Mouse (Mus musculus) R1 (cell line): ENCODE measurements around the gene Nrxn1.

ENCODE experiments used
- DNase-seq: peaks from one replicate; pipeline ENCODE4 v3.0.0-alpha.2; 2018; ENCODE audit warnings: low read depth, low spot score

The Nrxn1 gene

DNA sequence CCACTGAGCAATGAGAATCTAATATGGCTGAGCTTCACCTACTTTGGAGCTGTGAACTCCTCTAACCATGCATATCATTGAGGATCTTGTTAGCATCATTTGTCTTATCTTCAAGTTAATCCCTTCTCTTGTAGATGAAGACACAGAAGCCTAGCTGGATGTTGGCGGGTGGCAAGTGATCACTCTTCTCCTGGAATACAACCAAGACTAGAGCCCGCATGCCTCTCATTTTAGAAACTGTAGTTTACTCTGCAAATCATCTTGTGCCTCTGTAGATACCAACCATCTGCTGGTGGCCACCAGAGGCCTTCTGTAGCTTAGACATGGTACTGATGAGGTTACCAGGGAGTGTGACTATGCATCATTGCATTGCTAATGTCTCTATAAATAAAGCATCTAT lies 280.4 kb downstream of the Nrxn1 start:
- DNase-seq = no peak

DNA sequence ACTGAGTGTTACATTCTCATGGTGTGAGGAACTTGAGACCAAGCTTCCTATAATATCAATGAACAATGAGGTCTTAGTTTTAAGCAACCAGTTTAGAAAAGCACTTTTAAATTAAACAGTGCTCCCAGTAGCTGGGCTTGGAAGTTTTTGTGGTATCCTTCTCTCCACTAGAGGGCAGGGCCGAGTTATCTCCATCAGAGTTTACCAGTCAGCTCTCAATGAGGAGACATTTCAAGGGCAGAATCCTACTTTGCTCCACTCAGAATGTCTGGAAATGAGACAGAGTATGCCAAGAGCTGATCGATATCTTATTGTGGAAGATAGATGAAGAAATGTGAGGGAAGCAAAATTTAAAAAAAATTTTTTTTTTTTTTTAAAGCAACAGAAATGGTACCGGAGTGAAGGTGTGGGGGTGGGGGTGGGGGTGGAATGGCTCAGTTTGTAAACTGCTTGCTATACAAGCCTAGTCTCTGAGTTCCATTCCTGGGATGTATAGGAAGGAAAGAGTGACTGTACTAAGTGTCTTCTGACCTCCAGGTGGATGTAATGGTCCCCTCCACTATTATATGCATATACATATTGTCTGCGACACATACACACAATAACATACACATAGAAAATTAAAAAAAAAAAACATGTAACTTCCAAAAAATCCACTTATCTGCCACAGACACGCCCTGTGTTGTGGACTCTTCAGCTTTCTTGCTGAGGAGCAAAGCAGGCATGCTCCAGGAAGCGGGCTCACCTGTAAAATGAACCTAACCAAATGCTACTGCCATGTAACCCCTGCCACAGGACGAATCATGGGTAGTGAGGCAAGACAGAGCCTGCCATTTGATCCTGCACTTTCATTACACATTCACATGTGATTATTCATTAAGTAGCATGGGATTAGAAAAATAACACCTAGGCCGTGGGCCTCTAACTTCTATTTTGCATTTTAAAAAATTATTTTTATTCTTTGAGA lies 283.4 kb downstream of the Nrxn1 start:
- peak; percentile 65 for DNase-seq

DNA sequence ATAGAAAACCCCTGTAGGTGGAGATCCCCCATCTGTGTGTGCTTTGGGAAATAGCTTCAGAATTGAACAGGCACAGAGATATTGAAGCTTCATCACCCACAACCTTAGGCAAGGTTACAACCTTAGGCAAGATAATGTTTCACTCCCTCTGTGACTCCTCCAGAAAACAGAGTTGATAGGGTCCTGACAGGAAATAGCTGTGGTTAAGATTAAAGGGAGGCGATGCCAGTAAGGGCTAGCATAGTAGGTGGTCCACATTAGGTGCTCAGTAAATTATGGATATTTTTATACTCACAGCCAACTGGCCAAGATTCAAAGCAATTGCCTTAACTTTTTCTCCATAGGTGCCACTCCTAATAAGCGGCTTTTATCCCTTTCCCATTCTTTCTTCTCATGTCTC lies 284.6 kb downstream of the Nrxn1 start:
- DNase-seq = no peak

DNA sequence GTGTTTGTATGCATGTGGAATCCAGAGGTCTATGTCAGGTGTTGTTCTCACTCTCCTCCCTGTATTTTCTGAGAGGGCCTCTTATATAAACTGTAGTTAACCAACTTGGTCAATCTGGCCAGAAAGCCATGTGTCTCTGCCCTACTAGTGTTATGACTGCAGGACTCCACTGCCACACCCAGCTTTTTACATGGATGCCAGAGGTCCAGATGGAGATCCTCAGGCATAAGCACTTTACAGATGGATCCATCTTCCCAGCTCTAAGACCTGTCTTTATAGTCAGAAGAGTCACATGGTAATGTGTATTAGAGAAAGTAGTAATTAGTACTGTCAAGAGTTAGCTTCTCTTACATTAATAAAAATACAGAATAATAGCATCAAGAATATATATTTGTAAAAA lies 285.7 kb downstream of the Nrxn1 start:
- no peak for DNase-seq

DNA sequence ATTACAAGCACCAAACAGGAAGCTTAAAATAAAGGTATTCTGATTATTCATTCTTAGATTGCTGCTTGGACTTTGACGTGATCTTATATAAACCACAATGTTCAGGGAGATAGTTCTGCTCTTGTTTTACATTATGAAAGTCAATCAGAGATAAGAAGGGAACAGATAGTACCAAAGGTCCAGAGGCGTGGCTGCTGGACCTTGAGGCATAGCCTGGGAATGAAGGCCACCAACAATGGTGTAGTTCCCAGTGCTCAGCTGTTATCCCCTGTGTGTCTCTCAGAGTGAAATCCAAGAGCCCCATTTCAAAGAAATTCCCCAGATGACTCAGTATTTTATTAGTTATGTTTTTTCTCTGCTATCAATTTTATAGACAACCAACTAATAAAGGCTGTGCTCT lies 294.2 kb downstream of the Nrxn1 start:
- no peak for DNase-seq

DNA sequence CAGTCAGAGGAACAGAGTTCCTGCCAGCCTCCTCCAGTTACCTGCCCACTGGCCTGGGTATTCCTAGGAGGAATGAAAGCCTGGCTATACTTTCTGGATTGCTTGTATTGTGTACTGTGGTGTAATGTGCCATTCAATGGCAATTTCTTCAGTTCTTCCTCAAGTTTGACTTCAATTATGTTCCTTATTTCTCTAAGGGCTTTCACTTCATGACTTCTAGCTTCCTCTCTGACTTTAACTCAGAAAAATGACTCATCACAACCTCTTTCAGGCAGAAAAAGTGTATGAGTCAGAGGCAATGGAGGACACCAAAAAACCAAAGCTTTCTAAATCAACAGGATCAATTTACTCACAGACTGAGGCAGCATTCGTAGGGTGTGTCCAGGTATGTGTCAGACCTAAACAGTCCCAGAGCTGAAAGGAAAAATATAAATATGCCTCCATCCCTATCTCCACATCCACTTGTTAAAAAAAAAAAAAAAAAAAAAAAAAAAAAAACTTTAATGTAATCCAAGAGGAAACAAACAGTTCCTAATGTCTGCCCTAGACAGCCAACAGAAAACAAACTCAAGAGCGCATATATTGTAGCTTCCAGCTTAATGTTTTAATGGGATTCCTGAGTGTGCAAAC lies 295.1 kb downstream of the Nrxn1 start:
- peak; percentile 9 for DNase-seq

DNA sequence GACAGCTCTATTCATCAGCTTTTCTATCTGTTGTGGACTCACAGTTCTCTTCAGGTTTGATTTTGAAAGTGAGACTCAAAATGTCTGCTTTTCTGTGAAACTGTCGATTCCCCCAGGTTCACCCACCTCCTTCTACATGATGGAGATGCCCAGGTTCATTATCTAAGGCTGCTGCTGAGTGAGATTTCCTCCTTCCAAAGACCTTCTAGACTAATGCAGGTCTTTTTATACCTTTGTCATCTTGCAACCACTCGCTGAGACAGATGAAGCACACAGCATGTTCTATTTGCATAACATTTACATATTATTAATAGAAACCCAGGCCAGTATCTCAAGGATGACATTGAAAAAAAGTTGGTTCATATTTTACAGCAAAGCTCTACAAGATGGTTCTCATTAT lies 295.9 kb downstream of the Nrxn1 start:
- peak; percentile 69 for DNase-seq

DNA sequence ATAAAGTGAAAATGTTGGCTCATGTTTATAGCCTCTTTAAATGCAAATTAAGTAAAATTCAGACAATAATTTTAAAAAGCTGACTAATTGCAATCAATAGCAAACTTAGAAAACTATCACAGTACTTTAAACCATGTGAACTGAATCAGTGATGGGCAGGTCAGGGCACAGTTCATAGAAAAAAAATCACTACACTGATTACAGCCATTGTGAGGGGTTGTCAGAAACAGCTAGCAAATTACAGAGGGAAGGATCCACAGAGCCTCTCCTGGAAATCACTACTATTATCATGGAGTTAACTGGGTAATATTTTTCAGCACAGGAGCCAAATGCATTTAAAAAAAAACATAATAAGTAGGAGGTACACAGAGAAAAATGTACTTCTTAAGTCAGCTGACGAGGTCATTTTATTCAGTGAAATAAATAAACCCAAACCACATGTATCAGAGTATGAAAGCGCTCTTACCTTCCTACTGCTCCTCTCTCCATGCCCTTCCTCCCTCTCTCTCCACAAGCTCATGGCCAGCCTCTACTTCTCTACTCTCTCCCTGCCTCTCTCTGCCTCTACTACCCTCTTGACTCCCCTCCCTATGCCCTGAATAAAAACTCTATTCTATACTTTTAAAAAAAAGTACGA lies 304.3 kb downstream of the Nrxn1 start:
- no peak for DNase-seq

DNA sequence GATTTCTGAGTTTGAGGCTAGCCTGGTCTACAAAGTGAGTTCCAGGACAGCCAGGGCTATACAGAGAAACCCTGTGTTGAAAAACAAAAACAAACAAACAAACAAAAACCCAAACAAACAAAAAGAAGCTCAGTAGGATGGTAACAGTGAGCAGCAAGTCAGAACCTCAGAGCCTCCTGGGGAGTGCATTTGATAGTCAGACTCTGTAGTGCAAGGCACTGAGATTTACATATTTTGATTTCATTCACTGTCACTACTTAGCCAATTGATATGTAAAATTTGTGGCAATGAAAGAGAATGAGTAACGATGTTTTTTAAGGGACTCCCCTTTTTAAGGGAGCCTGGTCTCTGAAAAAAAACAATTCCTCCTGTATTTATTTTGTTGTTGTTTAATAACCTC lies 304.8 kb downstream of the Nrxn1 start:
- peak; percentile 81 for DNase-seq

DNA sequence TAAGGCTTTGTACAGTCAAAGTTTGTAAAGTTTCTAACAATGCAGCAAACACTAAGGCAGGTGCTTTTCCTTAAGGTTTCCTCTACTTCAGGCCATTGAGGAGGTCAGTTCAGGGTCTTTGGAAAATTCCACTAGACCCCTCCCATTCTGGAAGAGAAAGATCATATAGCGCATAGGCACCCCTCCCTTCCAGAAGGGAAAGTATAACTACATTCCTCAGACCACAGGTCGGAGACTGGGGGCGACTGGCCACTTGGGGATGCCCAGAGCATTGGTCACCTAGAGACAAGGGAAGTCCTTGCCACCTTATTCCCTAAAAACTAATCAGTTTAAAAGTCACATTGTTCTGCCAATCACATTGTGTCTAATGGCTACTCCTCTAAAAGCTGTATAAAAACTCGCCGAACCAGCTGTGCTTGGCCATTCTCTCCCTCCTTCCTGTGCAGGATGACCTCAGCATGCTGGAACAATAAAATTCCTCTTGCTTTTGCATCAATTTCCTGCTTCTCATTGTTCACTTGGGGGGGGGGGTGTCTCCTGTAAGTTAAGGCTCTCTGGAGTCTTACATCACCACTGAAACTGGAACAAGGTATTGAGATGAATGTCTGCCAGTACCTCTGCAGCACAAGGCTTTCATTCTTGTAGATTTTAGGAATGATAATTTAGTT lies 305.6 kb downstream of the Nrxn1 start:
- DNase-seq = peak; percentile 85

DNA sequence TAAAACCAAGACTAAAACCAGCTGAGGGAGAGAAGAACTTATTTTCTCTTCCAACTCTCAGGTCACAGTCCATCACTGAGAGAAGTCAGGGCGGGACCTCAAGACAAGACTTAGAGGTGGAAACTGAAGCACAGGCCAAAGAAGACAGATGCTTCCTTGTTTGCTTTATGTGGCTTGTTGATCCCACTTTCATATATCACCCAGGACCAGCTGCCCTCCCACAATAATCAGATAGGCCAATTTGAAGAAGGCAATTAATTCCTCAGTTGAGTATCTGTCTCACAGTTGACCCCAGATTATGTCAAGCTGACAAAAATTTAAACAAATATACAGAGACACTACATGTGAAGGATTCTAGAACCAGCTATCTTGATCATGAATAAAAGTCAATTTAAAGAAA lies 312.4 kb downstream of the Nrxn1 start:
- no peak for DNase-seq

DNA sequence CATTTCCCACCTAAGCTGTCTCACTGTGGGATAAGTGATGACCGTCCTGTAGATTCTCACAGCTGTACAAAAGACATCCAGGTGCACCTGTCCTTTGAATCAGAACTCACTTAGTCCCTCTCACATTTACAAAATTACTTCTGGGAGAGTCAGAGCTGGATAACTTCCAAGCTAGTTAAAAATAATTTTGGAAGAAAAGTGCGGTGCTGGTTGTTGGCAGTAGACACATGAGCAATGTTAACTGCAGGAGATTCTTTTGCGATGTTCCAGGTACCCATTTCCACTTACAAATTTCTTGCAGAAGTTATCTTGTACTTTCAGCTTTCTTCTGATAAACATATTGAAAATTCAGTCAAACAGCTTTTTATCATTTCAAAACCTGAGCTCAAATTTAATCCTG lies 317.5 kb downstream of the Nrxn1 start:
- DNase-seq = no peak

DNA sequence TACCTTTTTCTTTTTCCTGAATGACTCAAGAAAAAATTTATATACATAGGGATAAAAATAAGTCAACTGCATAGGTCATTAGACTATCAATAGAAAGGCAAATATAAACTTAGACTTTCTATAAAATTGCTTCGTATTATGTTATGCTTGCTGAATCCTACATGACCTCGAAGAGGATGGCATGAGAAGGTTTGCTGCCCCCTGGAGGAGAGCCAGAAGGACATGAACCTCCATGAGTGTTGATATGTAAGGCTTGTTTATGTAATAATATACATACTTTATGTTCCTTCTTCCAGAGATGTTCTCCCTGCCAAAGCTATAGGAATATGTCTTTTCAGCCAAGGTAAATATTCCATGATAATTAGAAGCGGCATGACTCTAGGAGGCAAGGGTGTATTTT lies 319.6 kb downstream of the Nrxn1 start:
- peak; percentile 16 for DNase-seq

DNA sequence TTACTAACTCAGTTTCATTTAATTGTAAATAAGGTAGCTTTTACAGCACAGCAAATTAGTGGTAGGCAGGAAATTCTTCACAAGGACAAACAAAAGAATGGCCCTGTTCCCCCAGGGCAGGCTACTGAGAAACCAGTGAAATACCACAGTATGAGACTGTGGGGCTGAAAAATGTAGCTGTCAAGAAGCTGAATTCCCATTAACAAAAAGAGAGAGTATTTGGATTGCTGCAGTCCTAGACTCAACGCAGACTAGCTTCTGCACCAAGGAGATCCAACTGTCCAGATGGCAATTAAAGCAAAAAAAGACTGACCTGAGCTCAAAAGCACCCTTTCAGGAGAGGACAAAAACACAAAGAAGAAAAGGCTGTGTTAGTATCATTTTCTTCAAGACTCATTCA lies 324.7 kb downstream of the Nrxn1 start:
- DNase-seq = peak; percentile 67

DNA sequence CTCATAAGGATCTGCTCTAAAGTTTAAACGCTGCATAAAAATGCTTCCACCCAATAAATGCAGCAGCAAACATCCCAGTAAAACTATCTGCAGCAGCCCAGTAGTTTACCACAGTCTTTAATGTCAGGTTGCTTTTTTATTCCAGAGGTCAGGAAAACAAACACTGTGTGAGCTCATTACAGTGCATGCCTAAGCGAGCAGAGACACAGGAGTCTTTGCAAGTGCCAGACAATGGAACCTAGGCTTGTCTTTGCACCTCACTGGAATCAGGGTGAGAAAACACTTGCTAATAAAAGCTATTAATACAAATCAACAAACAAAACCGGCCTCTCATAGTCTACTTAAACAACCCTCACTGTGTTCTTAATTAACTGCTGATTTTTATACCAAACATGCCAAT lies 365.7 kb downstream of the Nrxn1 start:
- DNase-seq = no peak

DNA sequence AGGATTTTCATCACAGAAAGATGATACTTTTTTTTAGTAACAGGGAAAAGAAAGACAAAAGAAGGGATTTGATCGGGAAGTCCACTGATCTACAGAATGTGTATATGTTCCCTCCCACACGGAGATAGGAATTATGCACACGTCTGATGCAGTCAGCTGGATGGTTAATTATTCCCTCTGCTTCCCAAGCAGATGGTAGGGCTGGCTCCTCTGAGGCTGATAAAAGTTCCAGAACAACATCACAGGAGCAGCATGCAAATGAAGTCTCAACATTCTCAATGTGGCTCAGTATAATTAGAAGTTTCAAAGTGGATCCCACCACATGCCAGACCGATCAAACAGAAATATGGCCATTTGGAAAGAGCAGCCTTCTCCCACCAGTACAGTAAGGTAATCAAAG lies 388.1 kb downstream of the Nrxn1 start:
- DNase-seq = no peak

DNA sequence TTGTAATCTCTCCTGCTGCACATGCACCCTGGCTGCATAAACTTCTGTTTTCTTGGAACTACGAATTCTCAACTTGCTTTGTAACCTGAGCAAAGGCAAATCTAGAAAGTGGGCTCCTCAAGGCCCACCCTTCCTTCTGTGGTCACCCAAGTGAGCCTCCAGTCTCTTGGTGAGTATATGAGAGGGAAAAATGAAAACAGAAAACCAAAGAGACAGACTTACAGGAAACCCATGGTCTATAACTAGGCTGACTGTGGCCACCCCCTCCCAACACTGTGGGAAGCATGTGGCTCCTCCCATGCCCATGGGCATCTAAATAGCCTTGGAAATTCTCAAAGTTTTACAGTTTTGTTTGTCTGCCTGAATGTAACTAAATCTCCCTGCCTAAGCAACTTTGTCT lies 390.2 kb downstream of the Nrxn1 start:
- no peak for DNase-seq

DNA sequence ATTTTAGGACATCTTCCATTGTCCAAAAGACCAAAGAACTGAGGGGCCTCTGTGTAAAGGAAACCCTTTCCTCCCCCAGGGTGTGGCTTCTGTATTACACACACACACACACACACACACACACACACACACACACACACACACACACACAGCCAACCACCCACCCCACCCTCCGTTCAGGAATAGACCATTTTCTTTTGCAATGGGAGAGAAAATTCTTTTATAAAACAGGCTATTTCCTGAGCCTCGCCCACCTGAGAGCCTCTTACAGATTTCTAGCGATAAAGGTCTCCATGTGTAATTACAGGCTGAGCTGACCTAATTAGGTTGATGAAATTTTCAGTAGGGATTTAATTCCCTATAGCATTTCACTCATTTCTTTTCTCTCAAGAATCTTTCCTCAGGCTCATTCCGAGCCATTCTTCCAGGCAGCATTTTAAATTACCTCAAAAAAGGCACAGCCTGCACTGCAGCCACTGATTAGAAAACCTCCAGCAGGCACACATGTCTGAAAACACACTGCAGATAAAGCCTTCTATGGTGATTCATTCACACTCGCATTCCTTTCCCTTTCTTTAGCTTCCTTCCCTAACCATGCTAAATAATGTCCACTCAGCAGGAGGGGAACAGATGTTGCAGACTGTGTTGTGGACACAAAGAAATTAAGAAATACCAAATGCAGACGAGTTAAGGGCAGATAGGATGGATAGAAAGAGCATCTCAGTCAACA lies 396.6 kb downstream of the Nrxn1 start:
- peak; percentile 93 for DNase-seq

DNA sequence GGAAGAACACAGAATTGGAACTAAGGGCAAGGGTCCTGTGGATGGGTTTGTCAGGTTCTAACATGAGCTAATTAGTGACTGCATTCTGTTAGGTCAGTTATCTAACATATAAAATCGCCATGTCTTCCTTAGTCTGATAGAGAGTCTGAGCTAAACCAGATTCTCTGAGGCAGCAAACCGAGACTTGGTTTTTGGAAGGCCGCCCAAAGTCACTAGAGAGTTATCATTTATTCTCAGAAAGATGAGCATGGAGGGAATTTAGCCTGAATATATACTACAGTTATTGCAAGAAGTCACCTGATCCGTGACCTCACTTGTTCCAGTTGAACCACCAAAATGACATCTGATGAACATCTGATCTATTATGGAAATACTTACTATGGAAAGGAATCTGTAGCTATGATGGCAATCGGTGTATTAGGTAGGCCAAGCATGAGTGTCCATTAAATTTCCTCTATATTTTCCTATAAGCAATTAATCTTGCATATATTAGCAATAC lies 397.7 kb downstream of the Nrxn1 start:
- no peak for DNase-seq

DNA sequence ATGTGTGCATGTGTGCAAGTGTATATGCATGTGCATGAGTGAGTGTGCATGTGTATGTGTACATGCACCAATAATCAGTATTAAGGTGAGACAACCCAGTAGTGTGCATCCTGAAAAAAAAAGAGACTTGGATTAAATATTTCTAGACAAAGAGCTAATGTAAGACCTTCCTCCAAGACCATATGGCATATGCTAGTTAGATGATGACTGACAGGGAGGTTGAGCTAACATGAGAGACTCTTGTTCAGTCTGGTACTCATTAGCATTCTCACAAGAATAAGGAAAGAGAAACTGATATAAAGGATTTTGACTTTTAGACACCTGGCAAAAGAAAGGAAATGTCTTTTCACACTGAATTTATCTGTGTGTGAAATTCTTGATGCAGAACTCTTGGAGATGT lies 408.7 kb downstream of the Nrxn1 start:
- no peak for DNase-seq

DNA sequence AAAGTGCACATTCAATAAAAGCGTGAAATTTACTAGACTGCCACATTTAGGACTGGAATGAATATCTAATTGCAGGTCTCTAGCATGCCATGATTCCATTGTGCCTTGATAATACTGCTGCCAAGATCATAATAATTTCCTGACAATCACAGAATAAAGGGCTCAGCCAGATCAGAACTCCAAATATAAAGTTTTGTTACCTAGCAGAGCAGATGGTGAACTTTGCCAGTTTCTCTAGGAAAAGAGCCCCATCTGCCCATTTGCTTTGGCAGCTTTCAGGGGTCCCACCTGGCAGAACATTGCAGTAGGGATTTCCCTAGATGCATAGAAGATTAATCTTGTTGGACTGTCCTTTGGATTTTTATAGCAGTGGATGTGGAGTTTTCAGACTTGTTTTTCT lies 411.9 kb downstream of the Nrxn1 start:
- DNase-seq = no peak
